ENCODE assay signal across 18 mouse cellular contexts in the genomic region with DNA sequence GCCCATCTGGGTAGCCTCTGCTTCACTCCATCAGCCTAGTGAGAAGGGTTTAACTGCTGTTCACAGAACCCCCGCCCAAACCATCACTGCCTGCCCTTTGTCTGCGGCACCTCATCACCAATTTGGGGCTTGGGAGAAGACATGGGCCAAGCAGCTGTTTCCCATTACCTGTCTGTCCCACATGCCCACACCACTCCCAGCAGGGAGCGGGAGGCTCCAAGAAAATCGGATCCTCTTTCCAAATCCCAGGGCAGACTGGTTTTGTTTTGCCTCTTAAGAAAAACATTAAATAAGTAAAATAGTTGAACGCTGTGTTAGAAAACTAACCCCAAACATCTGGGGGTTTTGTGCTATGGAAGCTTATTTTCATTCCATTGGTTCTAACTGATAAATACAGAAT. TPM values are rescaled to one million over a fixed set of nuclear protein-coding genes. Genes with fewer than 3 reads are reported as not detected.
DNase-seq lines count a peak whose midpoint lies in the region; ATAC-seq and TF ChIP-seq lines count a peak whose summit lies in the region.
"Had no signal": no experiment of that assay in that cellular context is flagged by ENCODE, and none has a peak within 500 bp of the region (broad histone marks: within the 10 kb centered on the region; RNA-seq: fewer than 3 reads in every experiment).

No protein-coding gene starts in this region.

- WGBS in kidney, embryonic 16.5 days = 27% methylated on average over 5 of the region's 5 CpGs
- 31% methylated on average over 5 of the region's 5 CpGs for WGBS in embryonic facial prominence, embryonic 11.5 days
- 19% methylated on average over 5 of the region's 5 CpGs for WGBS in limb, embryonic 14.5 days

- no peak overlapping the region for H3K9ac ChIP-seq in kidney, embryonic 16.5 days (replicated peaks; ENCODE audit: low read length)
- no peak overlapping the region for H3K9ac ChIP-seq in embryonic facial prominence, embryonic 11.5 days (replicated peaks; ENCODE audit: low read length)
- no peak overlapping the region for H3K9ac ChIP-seq in limb, embryonic 14.5 days (ENCODE audit: low read depth, low read length, severe bottlenecking)
- H3K9ac ChIP-seq: forebrain, embryonic 13.5 days; intestine, embryonic 15.5 days had no signal

- no peak for DNase-seq in kidney, postnatal 4 days
- DNase-seq in embryonic facial prominence, embryonic 11.5 days (ENCODE audit: low spot score) = peak; percentile 79
- peak; percentile 68 for DNase-seq in limb, embryonic 14.5 days (ENCODE audit: low spot score)
- peak; percentile 75 for DNase-seq in lung, postnatal 36 days
- no peak for DNase-seq in heart, adult 18-20 months
- DNase-seq in thymus, postnatal 10 days (ENCODE audit: low spot score in 2 of 2) = no peak
- DNase-seq in left cerebral cortex, postnatal 14 days (ENCODE audit: low spot score in 2 of 2) = no peak
- DNase-seq: cerebellum, adult 9-10 months; gastrocnemius, adult 2 months; liver; right cerebral cortex, postnatal 4 days; thymus, postnatal 25 days had no signal

- no peaks in the 10 kb centered on the region for H3K36me3 ChIP-seq in kidney, embryonic 16.5 days (ENCODE audit: insufficient read depth, low read length)
- H3K36me3 ChIP-seq in embryonic facial prominence, embryonic 11.5 days (replicated peaks; ENCODE audit: control insufficient read depth, insufficient read depth, low read depth, low read length) = no peaks in the 10 kb centered on the region
- no peaks in the 10 kb centered on the region for H3K36me3 ChIP-seq in limb, embryonic 14.5 days (ENCODE audit: control insufficient read depth, insufficient read depth, low read length)
- H3K36me3 ChIP-seq: heart, embryonic 10.5 days; intestine, embryonic 15.5 days had no signal

- no peak overlapping the region for H3K4me2 ChIP-seq in kidney, embryonic 16.5 days (replicated peaks; ENCODE audit: low read depth, low read length)
- H3K4me2 ChIP-seq in embryonic facial prominence, embryonic 11.5 days (ENCODE audit: low read depth, low read length) = no peak overlapping the region
- H3K4me2 ChIP-seq in limb, embryonic 14.5 days (replicated peaks; ENCODE audit: low read depth, low read length, severe bottlenecking) = no peak overlapping the region
- H3K4me2 ChIP-seq: forebrain, embryonic 13.5 days; intestine, embryonic 15.5 days had no signal

- peak overlapping the region; percentile 38 for H3K27ac ChIP-seq in kidney, embryonic 16.5 days (ENCODE audit: low read length)
- H3K27ac ChIP-seq in embryonic facial prominence, embryonic 11.5 days (replicated peaks; ENCODE audit: low read depth, low read length) = peak overlapping the region; percentile 54
- H3K27ac ChIP-seq in limb, embryonic 14.5 days (replicated peaks; ENCODE audit: low read depth, low read length) = no peak overlapping the region
- H3K27ac ChIP-seq: forebrain, embryonic 13.5 days; gastrocnemius, adult 2 months; heart, embryonic 10.5 days; intestine, embryonic 15.5 days; layer of hippocampus, adult 2 months had no signal

- intact Hi-C loops in left cerebral cortex, postnatal 14 days (cut with DNase I) = no loop called here

- no peak for TF ChIP-seq POLR2A in limb, embryonic 14.5 days (IDR thresholded peaks at IDR 0.05; ENCODE audit: borderline replicate concordance, extremely low read depth, insufficient read depth, insufficient read length)

- ATAC-seq in kidney, embryonic 16.5 days (ENCODE audit: low FRiP score, low TSS enrichment) = peak; percentile 30; the same call in 1 of the 2 replicates
- ATAC-seq in embryonic facial prominence, embryonic 11.5 days (replicated peaks; ENCODE audit: insufficient number of reproducible peaks, low FRiP score, low TSS enrichment, low read depth) = 0 out of 2 replicates have a peak, but pooled peaks have one; percentile 66
- ATAC-seq in limb, embryonic 14.5 days (ENCODE audit: low FRiP score, low read depth) = peak; percentile 72
- ATAC-seq: forebrain, embryonic 13.5 days; intestine, embryonic 15.5 days had no signal

- no peaks in the 10 kb centered on the region for H3K27me3 ChIP-seq in kidney, embryonic 16.5 days (ENCODE audit: insufficient read depth, low read length)
- H3K27me3 ChIP-seq in embryonic facial prominence, embryonic 11.5 days (ENCODE audit: control insufficient read depth, insufficient read depth, low read length) = no peaks in the 10 kb centered on the region
- no peaks in the 10 kb centered on the region for H3K27me3 ChIP-seq in limb, embryonic 14.5 days (ENCODE audit: control insufficient read depth, insufficient read depth, low read length)
- H3K27me3 ChIP-seq: forebrain, embryonic 13.5 days; intestine, embryonic 15.5 days had no signal

- no peak overlapping the region for H3K4me3 ChIP-seq in kidney, embryonic 16.5 days (ENCODE audit: low read length)
- H3K4me3 ChIP-seq in embryonic facial prominence, embryonic 11.5 days (ENCODE audit: low read depth, low read length) = no peak overlapping the region
- H3K4me3 ChIP-seq in limb, embryonic 14.5 days (replicated peaks; ENCODE audit: low read length) = no peak overlapping the region
- H3K4me3 ChIP-seq: forebrain, embryonic 13.5 days; gastrocnemius, adult 2 months; heart, embryonic 10.5 days; intestine, embryonic 15.5 days; layer of hippocampus, adult 2 months had no signal

- no peaks in the 10 kb centered on the region for H3K9me3 ChIP-seq in kidney, embryonic 16.5 days (ENCODE audit: low read length)
- no peaks in the 10 kb centered on the region for H3K9me3 ChIP-seq in embryonic facial prominence, embryonic 11.5 days (replicated peaks; ENCODE audit: control insufficient read depth, low read length)
- no peaks in the 10 kb centered on the region for H3K9me3 ChIP-seq in limb, embryonic 14.5 days (ENCODE audit: control insufficient read depth, low read length)
- H3K9me3 ChIP-seq: forebrain, embryonic 13.5 days; heart, embryonic 10.5 days; intestine, embryonic 15.5 days; megakaryocyte, embryonic 14.5 days had no signal

- H3K4me1 ChIP-seq in kidney, embryonic 16.5 days (ENCODE audit: insufficient read depth, low read length) = peaks cover 10% of the 10 kb centered on the region; the same call in 1 of the 2 replicates
- H3K4me1 ChIP-seq in embryonic facial prominence, embryonic 11.5 days (ENCODE audit: control insufficient read depth, insufficient read depth, low read length) = 0 out of 2 replicates have a peak, but pooled peaks cover 3% of the 10 kb centered on the region
- H3K4me1 ChIP-seq in limb, embryonic 14.5 days (ENCODE audit: control insufficient read depth, insufficient read depth, low read length) = no peaks in the 10 kb centered on the region
- H3K4me1 ChIP-seq: forebrain, embryonic 13.5 days; intestine, embryonic 15.5 days had no signal

RNA-seq across cellular contexts. Expression of a gene that starts 33.9 kb away (rescaled TPM):
- polyA plus RNA-seq in kidney, embryonic 16.5 days (2015; fragmentation: Nextera tagmentation; extraction: Ambion mirVana) = 251 and 258 TPM in 2 replicates
- 365 and 379 TPM in 2 replicates for polyA plus RNA-seq in embryonic facial prominence, embryonic 11.5 days (2014; fragmentation: Nextera tagmentation; extraction: Ambion mirVana)
- 105 and 137 TPM in 2 replicates for polyA plus RNA-seq in limb, embryonic 14.5 days (2012; rRNA removed)
- 229 and 253 TPM in 2 replicates for polyA plus RNA-seq in limb, embryonic 14.5 days (2014; fragmentation: Nextera tagmentation; extraction: Ambion mirVana)
- total RNA-seq in heart, adult 18-20 months (2021) = 10 to 100 TPM; 52.7 to 68.0 TPM
- 10 to 100 TPM; 37.6 to 40.8 TPM for total RNA-seq in left cerebral cortex, postnatal 14 days (2021)

RNA-seq across cellular contexts. Expression of a gene that starts 33.9 kb away (rescaled TPM):
- 28.9 and 30.3 TPM in 2 replicates for polyA plus RNA-seq in kidney, embryonic 16.5 days (2015; fragmentation: Nextera tagmentation; extraction: Ambion mirVana)
- polyA plus RNA-seq in embryonic facial prominence, embryonic 11.5 days (2014; fragmentation: Nextera tagmentation; extraction: Ambion mirVana) = 20.1 and 22.4 TPM in 2 replicates
- 10.1 and 11.6 TPM in 2 replicates for polyA plus RNA-seq in limb, embryonic 14.5 days (2012; rRNA removed)
- polyA plus RNA-seq in limb, embryonic 14.5 days (2014; fragmentation: Nextera tagmentation; extraction: Ambion mirVana) = 14.2 and 16.7 TPM in 2 replicates
- total RNA-seq in heart, adult 18-20 months (2021) = 10 to 100 TPM; 10.0 TPM
- 10 to 100 TPM; 10.6 TPM for total RNA-seq in left cerebral cortex, postnatal 14 days (2021)

Comparison
In these comparisons a context has a peak if more than half of its experiments do, and no peak if none do; other contexts are left out.
1. DNase-seq: peak in embryonic facial prominence, embryonic 11.5 days (single experiment), limb, embryonic 14.5 days (single experiment) and lung, postnatal 36 days (single experiment); none in kidney, postnatal 4 days (0 of 2), heart, adult 18-20 months (0 of 2), thymus, postnatal 10 days (0 of 2) and left cerebral cortex, postnatal 14 days (0 of 2).
2. Peak in every context shown above with its lines, with median percentiles within 50 percentile points of each other: ATAC-seq.